Mouse (Mus musculus) adrenal gland, postnatal 4 days (tissue): ENCODE data around the gene Asic5. TPM values are rescaled to one million over a fixed set of nuclear protein-coding genes. Genes with fewer than 3 reads are reported as not detected.

ENCODE experiments used
- DNase-seq, 2 experiments: peaks; one replicate each; pipeline ENCODE4 v3.0.0; 2021 to 2022; ENCODE audit warnings: low spot score in 2 of 2, mixed read lengths in 2 of 2
- total RNA-seq, 2 experiments: library from RNA; stranded (reverse); gene quantifications; 2 replicates each; pipeline ENCODE4 v1.2.3; 2021

Asic5 gene
- total RNA-seq, 2 experiments from 2014 or later = 0.28 TPM; not detected in 1

DNA sequence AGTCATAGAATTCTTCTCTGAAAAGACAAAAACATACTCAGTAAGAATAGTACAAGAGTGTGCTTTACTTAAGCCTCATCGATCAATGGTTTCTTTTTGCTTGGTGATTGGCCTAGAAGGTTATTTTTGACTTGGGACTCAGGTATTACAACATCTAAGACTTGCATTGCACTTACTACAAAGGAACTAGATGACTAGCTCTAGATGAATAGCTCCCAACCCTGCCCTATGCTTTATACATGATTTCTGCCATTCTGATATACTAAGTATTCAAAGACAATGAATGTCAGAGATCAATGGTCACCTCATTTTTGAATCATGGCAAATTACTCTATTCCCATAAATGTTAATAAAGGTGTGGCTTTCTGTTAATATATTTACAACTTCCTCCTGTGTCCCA, 24.9 kb downstream of the Asic5 start:
- DNase-seq = no peak

DNA sequence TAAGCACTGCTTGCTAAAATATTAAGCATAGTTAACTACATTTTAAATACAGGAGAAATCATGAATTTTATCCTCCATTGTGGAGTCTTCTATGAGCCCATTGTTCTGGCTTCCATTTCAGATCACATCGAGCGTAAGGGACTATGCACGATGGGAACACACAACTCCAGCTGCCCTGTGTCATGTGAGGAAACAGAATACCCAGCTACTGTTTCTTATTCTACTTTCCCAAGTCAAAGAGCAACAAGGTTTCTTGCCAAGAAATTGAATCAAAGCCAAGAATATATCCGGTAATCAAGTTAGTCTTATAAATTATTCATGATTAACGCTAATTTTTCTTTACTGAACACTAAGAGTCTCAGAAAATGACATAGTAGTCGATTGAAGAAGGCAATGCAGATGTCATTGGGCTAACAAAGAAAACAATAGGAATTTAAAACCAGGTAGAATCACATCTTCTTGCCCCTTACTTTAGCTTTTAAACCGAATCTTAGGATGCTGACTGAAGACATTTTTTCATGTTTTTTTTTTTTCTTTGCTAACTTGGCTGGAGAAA, 32.1 kb downstream of the Asic5 start:
- no peak for DNase-seq

DNA sequence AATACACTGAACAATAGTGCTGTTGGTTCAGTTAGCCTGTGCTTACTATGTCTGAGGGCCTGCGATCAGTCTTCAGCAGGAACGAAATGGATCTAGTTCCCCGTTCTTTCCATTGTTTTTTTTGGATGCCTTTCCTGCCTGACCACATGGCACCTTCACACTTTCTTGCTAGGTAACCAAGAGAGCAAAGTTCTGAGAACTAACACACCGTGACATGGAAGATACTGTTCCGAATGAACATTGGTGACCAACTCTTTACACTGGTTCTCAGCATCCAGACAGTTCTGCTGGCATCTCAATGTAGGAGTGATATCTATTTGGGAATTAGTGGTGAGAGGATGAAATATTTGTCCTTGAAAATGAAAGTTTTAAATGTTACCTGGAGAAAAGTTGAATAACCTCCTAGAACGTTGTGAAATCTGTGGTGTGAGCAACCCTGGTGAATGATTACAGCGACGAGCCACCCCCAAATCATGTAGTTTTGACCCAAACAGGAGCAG, 40.4 kb downstream of the Asic5 start:
- DNase-seq = no peak

DNA sequence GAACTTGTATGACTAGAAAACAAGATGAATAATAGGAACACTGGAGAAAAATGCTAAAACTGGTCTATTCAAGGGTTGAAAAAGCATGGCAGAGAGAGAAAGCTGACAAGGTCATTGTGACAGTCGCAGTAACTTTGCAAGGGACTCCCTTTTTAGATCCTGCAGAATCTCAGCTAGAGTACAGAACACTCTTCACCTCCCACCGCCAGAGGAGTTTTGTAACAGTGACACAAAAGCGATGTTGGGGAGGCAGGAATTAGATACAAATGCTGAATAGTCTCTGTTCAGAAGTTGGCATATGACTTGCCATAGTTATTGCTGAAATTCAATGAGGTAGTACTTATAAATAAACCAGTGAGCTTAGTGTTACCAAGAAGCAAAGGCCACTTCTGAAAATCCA, 41.0 kb downstream of the Asic5 start:
- no peak for DNase-seq

DNA sequence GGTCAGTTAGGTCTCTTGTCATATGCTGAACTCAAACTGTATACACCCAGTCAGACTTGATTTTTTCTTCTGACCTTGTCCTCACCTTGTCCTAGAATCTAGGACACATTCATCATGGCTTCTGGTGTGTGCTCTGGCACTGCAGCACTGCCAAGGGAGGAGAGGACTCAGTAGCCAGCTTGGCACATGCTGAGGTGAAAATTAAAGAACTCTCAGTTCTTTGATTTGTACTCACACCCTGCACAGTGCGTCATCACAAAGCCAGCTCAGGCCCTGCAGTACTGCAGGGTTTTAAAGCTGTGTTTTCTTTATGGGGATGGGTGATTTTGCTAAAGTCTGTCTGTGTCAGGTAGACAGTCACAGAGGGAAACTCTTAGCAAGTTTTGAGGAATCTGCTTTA, 45.2 kb downstream of the Asic5 start:
- no peak for DNase-seq

DNA sequence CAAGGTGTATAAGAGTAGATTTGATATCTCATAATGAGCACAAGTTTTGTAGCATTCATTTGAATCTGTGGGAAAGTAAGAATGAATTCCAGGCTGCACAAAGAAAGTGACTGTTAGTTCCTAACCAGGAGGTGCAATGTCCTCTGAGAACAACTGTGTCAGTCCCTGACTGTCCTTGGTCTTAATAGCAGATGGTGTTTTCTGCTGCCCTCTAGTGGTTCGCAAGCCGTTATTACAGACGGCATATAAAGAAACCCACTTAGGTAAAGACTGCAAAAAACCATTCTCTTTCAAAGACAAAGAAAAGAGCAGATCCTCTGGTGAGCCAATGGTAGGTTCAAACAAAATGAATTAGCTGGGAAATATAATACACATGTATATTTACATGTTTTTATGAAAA, 47.1 kb downstream of the Asic5 start:
- DNase-seq = no peak

DNA sequence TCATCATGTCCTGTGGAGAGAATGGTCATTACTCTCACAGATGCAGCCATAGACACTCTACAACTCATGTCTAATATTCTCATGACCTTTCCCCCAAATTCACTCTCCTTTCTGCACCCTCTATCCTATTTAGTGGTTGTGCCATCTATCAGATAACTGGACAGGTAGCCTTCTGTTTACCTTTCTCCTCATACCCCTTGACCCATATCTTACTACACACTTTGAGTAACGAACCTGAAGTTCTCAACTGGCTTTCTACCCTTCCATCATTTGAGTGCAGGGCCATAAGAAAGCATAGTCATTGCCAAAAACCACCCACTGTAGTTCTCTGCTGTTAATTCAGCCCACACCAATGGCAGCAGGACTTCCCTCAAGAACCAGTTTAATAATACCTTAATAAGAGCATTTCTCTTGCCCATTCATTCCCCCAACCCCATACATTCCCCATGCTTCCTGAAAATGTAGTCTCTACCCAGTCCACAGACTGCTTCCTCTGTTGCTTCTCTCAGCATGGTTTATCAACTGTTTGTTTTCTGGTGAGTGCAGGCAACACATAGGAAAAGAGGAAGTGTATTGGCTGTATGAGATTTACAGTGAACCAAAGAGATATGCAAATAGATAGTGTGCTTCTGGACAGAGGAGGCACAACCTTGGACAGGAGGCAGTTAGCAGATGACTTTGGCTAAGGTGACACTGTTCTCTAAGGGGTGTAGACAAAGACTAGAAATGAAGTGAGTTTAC, 48.1 kb downstream of the Asic5 start:
- DNase-seq = no peak

DNA sequence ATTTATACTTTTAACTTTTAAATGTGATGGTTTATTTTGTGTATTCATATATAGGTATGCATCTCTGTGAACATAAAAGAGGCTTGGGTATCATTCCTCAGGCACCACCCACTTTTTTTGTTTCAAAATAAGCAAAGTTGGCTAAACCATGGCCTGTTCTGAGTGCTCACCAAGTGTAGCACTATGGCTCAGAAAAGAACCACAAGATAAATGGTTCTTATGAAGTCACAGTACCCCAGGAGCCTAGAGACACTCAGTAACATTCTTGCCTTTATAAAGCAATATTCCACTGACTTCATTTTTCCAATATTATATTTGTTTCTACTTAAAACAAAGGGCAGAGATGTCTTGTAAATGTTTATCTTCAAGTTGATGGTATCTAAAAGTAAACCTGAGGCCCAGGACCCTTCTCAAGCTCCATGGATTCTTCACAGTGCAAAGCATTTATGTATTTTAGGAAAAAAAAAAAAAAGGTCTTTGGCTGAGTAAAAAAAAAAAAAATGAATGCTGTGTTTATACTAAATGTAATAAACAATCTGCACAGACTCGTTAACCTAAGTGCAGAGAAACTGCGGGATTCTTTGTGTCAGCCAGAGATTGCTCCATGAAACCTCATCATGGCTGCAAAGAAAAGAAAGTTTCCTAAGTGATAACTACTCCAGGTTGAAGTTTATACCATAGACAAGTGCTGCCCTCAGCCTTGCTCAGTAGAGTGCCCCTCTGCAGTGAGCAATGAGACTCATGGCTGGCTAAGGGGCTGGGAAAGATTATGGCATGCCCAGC, 54.4 kb downstream of the Asic5 start:
- no peak for DNase-seq

DNA sequence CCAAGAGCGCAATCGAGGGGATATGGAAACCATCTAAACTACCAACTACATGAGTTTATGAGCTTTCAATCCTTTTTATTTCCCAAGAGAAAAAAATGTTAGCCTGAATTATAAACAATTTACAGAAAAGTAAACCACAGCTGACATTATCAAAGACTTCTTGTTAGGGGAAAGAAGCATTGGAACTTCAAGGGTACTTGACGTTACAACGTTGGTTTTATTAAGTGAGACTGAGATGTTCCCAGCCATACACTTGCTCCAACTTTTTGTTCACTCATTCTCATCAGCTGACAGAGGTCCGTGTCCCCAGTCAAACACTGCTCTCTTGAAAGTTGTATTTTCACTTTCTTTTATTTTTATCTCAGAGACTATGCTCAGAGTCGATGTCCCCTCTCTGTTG, 61.6 kb downstream of the Asic5 start:
- DNase-seq = no peak

DNA sequence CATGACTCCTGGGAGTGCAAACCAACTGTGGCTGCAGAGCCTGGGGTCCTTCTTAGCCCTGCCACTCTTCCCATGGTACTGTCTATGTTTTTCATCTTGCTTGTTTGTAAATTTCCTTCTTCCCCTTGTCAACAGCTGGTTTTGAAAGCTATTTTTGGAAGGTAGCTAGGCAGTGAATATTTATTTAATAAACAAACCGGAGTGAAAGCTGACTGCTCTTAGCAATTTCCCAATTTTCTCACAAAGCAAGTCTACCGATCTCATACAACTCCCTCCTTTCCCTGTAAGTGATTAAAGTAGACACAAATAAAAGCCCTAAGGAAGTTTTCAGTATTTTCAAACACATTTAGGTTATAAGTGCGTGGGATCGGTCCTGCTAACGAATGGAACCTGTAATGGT, 62.8 kb downstream of the Asic5 start:
- DNase-seq = no peak

DNA sequence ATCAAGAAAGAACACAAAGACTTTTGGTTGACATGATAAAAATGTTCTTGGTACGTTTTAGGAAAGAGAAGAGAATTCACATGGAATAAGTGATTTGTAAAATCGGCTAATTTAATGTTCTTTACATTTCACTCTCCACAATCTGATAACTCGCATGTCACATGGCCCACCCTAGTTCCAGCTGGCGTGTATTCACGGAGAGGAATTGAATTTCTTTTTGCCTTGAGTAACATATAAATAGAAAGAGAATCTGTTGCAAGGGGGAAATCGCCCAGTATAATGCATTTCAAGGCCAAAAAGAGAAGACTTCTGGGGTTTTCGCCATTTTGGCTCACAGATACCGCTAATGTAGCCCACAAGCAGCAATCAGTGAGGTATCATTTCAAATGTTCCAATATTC, 64.0 kb downstream of the Asic5 start:
- DNase-seq = no peak

DNA sequence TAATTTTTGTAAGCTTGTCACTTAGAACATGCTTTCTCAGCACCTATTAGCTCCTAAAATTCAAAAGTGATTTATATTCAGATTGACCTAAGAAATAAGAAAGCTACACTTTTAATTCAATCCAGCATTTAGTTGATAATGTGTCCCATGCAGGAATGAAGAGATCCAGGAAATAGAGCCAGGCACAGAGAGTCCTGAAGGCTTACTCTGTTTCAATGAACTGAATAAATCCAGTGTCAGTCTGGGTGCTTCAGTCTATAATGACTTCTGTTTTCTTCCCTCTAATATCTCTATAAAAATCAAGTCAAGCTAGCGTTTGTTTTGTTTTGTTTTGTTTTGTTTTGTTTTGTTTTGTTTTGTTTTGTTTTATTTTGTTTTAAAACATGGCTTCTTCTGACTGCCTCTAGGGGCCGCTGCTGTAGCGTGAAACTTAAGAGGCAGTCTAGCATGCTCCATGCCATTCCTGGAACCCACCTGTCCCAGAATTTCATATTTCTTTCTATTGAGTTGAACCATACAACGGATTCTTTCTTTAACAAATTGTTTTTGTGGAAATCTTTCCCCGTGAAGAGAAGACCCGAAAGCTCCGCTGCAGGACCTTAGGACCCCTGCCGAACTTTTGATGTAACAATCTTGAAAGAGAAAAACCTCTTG, 65.1 kb downstream of the Asic5 start:
- no peak for DNase-seq

DNA sequence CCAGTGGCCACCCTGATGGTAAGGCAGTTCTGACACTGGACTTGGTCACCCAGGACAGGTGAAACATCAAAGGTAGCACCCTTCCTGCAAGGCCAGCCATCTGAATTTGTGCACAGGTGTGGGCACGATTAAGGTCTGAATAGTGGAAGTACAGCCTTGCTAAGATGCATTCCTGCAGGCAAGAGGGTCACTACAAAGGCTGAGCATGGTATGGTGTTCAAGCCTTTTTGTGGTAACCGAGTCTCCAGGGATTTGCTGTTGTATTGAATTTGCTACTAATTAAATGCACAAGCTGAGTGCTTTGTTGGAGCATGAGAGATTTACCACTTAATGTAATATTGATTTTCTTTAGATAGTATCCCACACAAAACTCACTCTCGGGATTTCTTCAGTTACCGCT, 66.0 kb downstream of the Asic5 start:
- no peak for DNase-seq

DNA sequence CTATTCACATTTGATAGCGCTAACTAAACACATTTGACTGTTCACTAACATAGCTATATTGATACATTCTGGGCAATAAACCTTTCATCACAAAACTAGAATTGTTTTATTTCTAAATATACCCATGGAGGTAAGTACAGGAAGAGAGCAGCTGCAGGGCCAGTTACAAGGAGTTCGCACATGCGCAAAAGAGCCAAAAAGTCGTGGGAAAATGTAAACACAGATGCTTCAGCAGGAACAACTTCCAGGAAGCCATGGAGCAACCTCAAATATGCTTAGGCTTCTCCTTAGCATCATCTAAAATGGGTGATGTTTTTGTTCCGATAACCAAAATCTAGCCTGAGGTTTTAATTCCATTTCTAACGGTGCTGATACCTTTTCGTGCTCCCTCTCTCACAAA, 66.6 kb downstream of the Asic5 start:
- no peak for DNase-seq

DNA sequence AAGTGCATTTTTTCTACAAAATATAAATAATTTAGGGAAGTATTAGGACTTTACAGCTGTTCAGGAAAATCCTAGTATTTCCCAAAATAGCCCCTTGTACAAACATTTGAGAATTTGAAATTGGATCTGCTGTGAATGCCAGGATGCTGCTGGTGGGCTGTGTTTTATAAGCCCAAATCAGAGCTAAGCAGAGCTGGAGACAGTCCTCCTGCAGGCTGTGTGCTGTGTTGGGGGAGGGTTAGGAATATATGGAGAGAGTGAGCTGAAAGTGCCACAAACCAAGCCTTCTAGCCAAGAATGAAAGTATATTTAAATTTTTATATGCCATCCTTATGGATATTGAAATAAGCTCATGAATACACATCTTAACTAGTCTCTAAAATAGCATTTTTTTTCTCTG, 69.4 kb downstream of the Asic5 start:
- DNase-seq = no peak

DNA sequence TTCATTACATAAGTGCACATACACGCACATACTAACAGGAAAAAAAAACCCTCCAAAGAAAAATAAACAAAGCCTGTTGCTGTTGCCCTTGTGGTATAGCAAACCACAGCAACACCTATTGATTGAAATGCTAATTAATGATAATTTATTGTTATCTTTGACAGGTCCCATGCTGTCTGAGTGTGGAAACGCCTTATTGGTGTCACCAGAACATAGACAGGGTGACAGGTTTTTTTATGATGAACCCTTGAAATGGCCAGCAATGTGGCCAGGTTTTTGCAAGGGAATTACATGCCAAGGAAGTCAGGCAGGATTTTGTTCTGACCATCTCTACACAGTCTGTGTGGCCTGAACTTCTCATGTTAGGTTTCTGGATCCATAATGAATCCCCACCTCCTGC, 69.9 kb downstream of the Asic5 start:
- DNase-seq = no peak

DNA sequence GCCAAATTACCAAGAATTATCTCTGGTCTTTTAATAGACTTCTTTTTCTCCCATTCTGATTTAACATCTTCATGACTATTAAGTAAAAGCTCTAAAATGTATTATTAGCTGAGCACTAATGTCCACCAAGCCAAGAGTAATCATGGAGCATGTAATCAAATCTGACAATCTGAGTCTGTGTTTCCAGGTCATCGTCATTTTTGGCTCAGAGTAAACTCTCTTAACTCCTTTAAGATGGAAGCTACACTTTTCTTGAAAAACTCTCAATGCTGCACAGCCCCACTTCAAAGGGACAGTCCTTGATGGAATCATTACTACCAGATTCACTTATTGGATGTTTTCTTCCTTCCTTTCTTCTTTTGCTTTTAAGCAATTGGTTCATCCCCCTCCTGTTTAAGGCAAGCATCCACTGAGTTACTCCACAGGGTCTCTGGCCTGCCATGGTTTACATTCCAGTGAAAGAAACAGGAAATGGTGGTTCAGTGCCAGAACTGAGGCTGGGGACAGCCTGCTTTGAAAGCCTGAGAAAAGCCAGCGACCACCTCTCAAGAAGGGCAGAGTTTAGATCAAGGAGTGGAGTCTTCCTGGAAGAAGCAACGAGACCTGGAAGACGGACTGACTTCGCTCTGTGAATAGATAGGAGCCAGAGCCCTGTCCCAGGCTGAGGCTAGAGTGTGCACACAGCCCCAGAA, 72.3 kb downstream of the Asic5 start:
- no peak for DNase-seq

DNA sequence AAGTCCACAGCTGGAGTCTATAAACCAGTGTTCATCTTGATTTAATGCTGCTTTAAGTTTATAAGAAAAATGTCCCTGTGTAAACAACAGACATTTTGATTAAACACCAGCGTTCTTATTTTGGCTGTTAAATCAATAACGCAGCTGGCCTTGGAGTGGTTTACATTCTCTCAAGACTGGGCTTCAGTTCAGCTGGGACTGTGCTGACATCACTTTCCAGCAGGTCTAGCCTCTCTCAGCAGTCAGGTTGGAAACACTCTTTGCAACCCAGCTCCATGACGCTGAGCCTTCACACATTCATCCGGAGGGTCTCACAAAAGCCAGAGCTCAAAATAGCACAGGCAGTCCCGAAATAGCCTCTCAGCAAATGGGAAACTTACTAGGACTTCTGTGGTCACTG, 75.1 kb downstream of the Asic5 start:
- no peak for DNase-seq

DNA sequence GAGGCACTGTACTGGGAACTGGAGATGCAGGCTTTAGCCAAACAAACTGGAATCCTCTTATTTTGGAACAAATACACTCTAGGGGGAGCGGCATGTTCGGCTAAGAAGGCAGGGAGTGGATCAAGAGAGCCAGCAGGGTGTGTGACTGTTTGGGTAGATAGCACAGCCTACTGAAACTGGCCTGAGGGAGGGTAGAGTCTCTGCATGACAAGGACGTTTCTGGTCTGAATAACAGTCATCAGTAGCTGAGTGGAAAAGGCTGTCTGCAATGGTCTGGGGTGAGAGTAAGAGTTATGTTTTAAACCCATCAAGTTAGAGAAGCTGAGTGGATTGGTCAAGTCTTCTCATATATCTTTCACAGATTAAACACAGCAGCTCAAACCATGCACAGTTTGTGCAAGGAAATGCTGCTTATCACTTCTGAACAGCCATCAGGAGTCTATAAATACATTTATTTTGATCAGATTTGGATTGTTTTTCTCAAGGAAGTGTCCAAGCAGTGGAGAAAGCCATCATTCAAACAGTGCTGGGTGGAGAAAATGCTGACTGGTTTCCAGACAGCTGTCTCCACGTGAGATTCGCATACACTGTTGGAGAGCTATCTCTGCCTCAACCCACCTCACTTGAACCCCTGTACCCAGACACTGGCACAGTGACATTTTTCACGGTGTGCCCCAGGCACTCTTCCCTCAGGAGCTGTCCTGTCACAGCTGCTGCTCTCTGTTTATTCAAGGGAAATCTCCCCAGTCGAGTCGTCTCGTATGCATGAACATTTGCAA, 79.5 kb downstream of the Asic5 start:
- no peak for DNase-seq

DNA sequence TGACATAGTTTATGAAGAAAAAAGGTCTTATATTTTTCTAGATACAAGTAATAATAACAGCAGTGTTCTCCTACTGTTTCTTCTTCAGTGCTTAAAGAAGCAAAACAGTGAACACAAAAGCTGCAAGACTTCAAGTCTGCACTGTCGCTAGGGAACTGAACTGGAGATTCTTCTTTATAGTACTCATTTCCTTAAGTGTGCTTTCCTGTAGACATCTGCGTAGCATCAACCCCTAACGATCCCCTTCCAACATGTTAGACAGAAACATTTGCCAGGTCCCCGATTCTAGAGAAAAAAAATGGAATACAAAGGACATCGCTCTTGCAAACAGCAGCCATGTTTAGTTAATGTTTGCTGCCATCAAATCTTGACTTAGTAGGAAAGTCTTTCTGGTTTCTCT, 85.7 kb downstream of the Asic5 start:
- no peak for DNase-seq
